Mouse (Mus musculus) midbrain, embryonic 15.5 days (tissue): Measurements from ENCODE around the gene Zfp750. TPM values are rescaled to one million over a fixed set of nuclear protein-coding genes. Genes with fewer than 3 reads are reported as not detected.

Experiments used
- ATAC-seq: fragments of 200-750 bp; cut with Nextera tagmentation; replicated peaks from 2 replicates; pipeline ENCODE4 v1.8.0; 2017; ENCODE audit warnings: moderate TSS enrichment
- H3K27ac ChIP-seq: fragments of 300-500 bp; sonication (generic); 2 replicates; pipeline ENCODE4 v1.5.1; 2015; ENCODE audit warnings: mild to moderate bottlenecking, inconsistent platforms
- H3K27me3 ChIP-seq: fragments of 300-500 bp; sonication (generic); replicated peaks from 2 replicates; pipeline ENCODE4 v1.6.1; 2015; ENCODE audit warnings: inconsistent platforms
- H3K36me3 ChIP-seq: fragments of 300-500 bp; sonication (generic); replicated peaks from 2 replicates; pipeline ENCODE4 v1.6.1; 2015; ENCODE audit warnings: inconsistent platforms
- H3K4me1 ChIP-seq: fragments of 300-500 bp; sonication (generic); 2 replicates; pipeline ENCODE4 v1.6.1; 2015; ENCODE audit warnings: inconsistent platforms
- H3K4me2 ChIP-seq: fragments of 300-500 bp; sonication (generic); 2 replicates; pipeline ENCODE4 v1.6.1; 2015; ENCODE audit warnings: inconsistent platforms, mild to moderate bottlenecking, moderate library complexity
- H3K4me3 ChIP-seq: fragments of 300-500 bp; sonication (generic); 2 replicates; pipeline ENCODE4 v1.5.1; 2015; ENCODE audit warnings: mild to moderate bottlenecking, inconsistent platforms
- H3K9ac ChIP-seq: fragments of 300-500 bp; sonication (generic); 2 replicates; pipeline ENCODE4 v1.6.1; 2015; ENCODE audit warnings: mild to moderate bottlenecking, inconsistent platforms
- H3K9me3 ChIP-seq: fragments of 300-500 bp; sonication (generic); 2 replicates; pipeline ENCODE4 v1.6.1; 2016; ENCODE audit warnings: inconsistent platforms
- WGBS: fragments of 180-500 bp; shearing (Covaris S2); methylation state at CpG from one replicate; pipeline ENCODE4 v1.1.7; 2015; ENCODE audit warnings: mixed read lengths; 5-methylcytosine and 5-hydroxymethylcytosine counted together
- polyA plus RNA-seq: library from polyadenylated mRNA; unstranded; fragments of >200 nt; fragmentation: Nextera tagmentation; extraction: Ambion mirVana; gene quantifications from 2 replicates; pipeline ENCODE4 v1.2.1, GENCODE M21; 2015

The Zfp750 gene
- polyA plus RNA-seq, 1 experiment from 2014 or later, result 0.84 TPM

GRCm38 (mm10) chr11:121549843-121550647 lies 30.9 kb upstream of the Zfp750 start:
- H3K27ac ChIP-seq, result peak overlapping the region; percentile 51
- 51% methylated on average over 17 of the region's 17 CpGs for WGBS
- H3K36me3 ChIP-seq, result no peaks in the 10 kb centered on the region

DNA sequence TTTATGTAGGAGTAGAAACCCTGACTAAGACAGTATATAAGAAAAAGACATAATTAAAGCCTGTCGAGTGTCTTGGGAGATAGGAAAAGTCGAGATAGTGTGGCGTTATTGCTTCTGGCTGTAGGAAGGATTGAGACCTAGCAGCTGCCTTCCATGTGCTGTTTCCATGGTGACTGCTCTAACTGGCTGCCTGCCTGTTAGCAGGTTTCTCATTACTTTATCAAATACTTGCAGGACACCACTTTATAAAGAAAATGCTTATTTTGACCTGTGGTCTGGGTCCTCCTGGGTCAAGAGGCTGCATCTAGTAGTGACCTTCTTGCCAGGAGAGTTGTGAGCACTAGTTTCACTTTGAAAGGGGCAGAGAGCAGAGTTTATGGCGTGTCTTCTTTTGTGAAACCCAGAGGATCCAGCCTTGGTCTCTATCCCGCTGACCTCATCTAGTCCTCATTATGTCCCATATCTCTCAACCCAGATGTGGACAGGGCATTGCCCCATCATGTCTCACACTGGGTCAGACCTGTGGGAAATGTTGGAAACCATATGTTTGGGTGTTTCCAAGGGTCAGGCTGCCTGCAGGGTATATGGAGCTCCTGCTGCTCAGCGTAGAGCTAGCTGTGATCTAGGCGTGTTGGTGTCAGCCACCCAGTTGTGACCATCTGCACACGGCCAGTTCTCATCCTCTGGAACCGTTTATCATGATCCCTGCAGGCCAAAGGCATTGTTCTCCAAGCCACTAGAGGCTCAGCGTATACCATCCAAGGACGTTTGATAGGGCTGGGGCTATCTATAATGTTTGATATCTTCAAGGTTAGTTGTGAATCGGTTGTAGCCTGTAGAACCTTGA lies 30.1 kb upstream of the Zfp750 start:
- no peaks in the 10 kb centered on the region for H3K27me3 ChIP-seq
- H3K4me2 ChIP-seq, result no peak overlapping the region
- no peak overlapping the region for H3K9ac ChIP-seq
- no peak overlapping the region for H3K4me3 ChIP-seq
- no peaks in the 10 kb centered on the region for H3K9me3 ChIP-seq
- H3K27ac ChIP-seq, result peak overlapping the region; percentile 51
- peak; percentile 72; the same call in 1 of the 2 replicates for ATAC-seq
- no peaks in the 10 kb centered on the region for H3K36me3 ChIP-seq
- WGBS, result 55% methylated on average over 12 of the region's 12 CpGs
- peaks cover 25% of the 10 kb centered on the region for H3K4me1 ChIP-seq

More at GRCm38 (mm10) chr11:121549843-121550647, 30.9 kb upstream of the Zfp750 start:
- ATAC-seq, result peak; percentile 68
- Histone ChIP-seq H3K27me3 (no peaks in the 10 kb centered on the region), H3K4me3 (no peak overlapping the region), H3K9ac (no peak overlapping the region), H3K9me3 (no peaks in the 10 kb centered on the region), H3K4me1 (peaks cover 25% of the 10 kb centered on the region), H3K4me2 (no peak overlapping the region)

DNA sequence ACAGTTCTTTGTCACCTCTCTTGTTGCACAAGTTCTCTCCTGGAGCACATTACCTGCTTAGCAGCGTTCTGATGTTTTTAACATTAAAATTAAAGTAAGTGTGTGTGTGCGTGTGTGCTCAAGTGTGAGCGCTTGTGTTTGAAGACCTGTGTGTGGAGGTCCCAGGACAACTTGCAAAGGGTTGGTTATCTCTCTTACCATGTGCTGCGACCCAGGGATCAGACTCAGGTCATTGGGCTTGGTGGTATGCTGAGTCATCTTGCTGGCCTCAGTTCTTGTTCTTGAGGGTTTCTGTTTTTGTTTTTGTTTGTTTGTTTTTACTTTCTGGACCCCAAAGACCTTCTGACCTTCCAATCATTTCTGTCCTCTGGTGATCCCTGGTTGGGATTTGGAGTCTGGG lies 28.8 kb upstream of the Zfp750 start:
- H3K4me1 ChIP-seq, result peaks cover 25% of the 10 kb centered on the region
- H3K9me3 ChIP-seq, result no peaks in the 10 kb centered on the region
- no peak overlapping the region for H3K9ac ChIP-seq
- no peak overlapping the region for H3K27ac ChIP-seq
- H3K4me2 ChIP-seq, result no peak overlapping the region
- H3K4me3 ChIP-seq, result no peak overlapping the region
- H3K27me3 ChIP-seq, result no peaks in the 10 kb centered on the region
- WGBS, result 93% methylated on average over 4 of the region's 4 CpGs
- ATAC-seq, result no peak
- H3K36me3 ChIP-seq, result 0 out of 2 replicates have a peak, but pooled peaks cover 4% of the 10 kb centered on the region

GRCm38 (mm10) chr11:121547234-121547633 lies 28.1 kb upstream of the Zfp750 start:
- ATAC-seq, result no peak
- Histone ChIP-seq H3K9me3 (no peaks in the 10 kb centered on the region), H3K4me1 (peaks cover 25% of the 10 kb centered on the region), H3K4me2 (no peak overlapping the region), H3K27ac (no peak overlapping the region), H3K9ac (no peak overlapping the region), H3K36me3 (0 out of 2 replicates have a peak, but pooled peaks cover 5% of the 10 kb centered on the region), H3K4me3 (no peak overlapping the region), H3K27me3 (no peaks in the 10 kb centered on the region)
- WGBS, result 95% methylated on average over 5 of the region's 5 CpGs

DNA sequence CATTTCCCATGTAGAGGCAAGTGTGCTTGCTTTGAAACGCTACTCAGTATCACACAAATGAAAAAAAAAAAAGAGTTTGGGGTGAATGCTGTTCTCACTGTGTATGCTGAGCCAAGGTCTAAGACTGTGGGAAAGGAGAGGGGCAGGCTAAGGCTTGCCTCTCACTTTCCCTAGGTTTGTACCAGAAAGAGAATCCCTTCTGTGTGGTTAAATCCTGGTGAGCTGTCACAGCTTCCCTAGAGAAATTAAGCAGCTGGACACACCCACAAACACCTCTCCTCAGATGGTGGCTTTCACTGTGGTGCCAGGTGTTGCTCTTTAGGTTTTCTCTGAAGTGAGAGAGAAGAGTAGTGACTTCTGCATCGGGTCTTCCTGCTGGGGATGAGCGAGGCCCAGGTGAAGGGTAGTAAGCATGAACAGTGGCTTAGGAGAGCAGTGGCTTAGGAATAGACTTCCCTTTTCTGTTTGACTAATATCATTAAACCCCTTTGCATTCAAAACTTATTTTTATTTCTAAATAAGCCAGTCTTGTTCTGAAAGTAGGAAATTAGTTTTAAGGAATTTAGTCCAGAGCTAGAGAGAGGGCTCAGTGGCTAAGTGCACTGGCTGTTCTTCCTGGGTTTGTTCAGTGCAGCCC lies 26.4 kb upstream of the Zfp750 start:
- no peak for ATAC-seq
- Histone ChIP-seq H3K9me3 (no peaks in the 10 kb centered on the region), H3K4me1 (peaks cover 22% of the 10 kb centered on the region), H3K4me2 (no peak overlapping the region), H3K4me3 (no peak overlapping the region), H3K9ac (no peak overlapping the region), H3K36me3 (0 out of 2 replicates have a peak, but pooled peaks cover 5% of the 10 kb centered on the region), H3K27ac (no peak overlapping the region), H3K27me3 (no peaks in the 10 kb centered on the region)
- WGBS, result 93% methylated on average over 3 of the region's 3 CpGs

- Histone ChIP-seq H3K4me1 (peaks cover 15% of the 10 kb centered on the region), H3K9ac (no peak overlapping the region), H3K27ac (no peak overlapping the region), H3K36me3 (0 out of 2 replicates have a peak, but pooled peaks cover 5% of the 10 kb centered on the region), H3K27me3 (no peaks in the 10 kb centered on the region), H3K4me2 (no peak overlapping the region), H3K9me3 (no peaks in the 10 kb centered on the region), H3K4me3 (no peak overlapping the region)
- no peak for ATAC-seq
- 88% methylated on average over 7 of the region's 7 CpGs for whole genome bisulfite sequencing
Observed at GRCm38 (mm10) chr11:121544755-121545397, 25.7 kb upstream of the Zfp750 start.

- H3K27ac ChIP-seq, result no peak overlapping the region
- no peak overlapping the region for H3K4me2 ChIP-seq
- H3K9ac ChIP-seq, result no peak overlapping the region
- no peak overlapping the region for H3K4me3 ChIP-seq
- no peaks in the 10 kb centered on the region for H3K9me3 ChIP-seq
- peaks cover 6% of the 10 kb centered on the region for H3K4me1 ChIP-seq
- WGBS, result 89% methylated on average over 9 of the region's 9 CpGs
- no peak for ATAC-seq
- no peaks in the 10 kb centered on the region for H3K27me3 ChIP-seq
- H3K36me3 ChIP-seq, result 0 out of 2 replicates have a peak, but pooled peaks cover 5% of the 10 kb centered on the region
Observed at GRCm38 (mm10) chr11:121543922-121544321, 24.8 kb upstream of the Zfp750 start.

DNA sequence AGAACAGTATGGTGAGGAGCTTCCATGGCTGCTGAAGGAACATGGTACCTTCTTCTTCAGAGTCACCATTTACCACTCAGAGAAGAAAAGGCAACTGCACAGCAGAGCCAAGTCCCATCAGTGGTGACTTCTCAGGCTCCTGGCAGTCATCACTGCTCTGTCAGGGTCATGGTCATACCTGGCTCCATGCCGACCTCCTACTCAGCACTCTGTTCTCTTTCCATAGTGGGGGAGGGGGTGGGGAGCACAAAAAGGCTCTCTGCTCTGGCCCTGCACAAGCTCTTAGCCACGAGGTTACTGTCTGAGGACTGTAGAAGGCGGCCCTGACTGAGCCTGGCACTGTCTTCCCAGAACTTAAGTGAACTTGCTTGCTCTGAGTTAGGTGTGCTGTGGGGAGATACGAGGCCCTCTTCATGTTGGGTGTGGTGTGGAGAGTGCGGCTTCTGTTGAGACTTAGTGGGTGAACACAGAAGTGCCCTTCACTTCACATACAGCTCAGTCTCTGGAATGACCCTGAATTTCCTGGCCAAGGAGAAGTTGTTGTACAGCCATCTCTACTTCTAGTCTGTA lies 24.2 kb upstream of the Zfp750 start:
- H3K36me3 ChIP-seq, result 0 out of 2 replicates have a peak, but pooled peaks cover 5% of the 10 kb centered on the region
- H3K4me2 ChIP-seq, result no peak overlapping the region
- H3K4me3 ChIP-seq, result no peak overlapping the region
- H3K9ac ChIP-seq, result no peak overlapping the region
- no peaks in the 10 kb centered on the region for H3K9me3 ChIP-seq
- WGBS, result 89% methylated on average over 5 of the region's 5 CpGs
- H3K27me3 ChIP-seq, result no peaks in the 10 kb centered on the region
- peaks cover 3% of the 10 kb centered on the region; the same call in 1 of the 2 replicates for H3K4me1 ChIP-seq
- H3K27ac ChIP-seq, result no peak overlapping the region
- ATAC-seq, result no peak

- H3K4me2 ChIP-seq, result no peak overlapping the region
- H3K36me3 ChIP-seq, result 0 out of 2 replicates have a peak, but pooled peaks cover 5% of the 10 kb centered on the region
- H3K4me3 ChIP-seq, result no peak overlapping the region
- H3K27me3 ChIP-seq, result no peaks in the 10 kb centered on the region
- no peak overlapping the region for H3K27ac ChIP-seq
- H3K4me1 ChIP-seq, result no peaks in the 10 kb centered on the region
- H3K9me3 ChIP-seq, result no peaks in the 10 kb centered on the region
- H3K9ac ChIP-seq, result no peak overlapping the region
- 95% methylated on average over 4 of the region's 4 CpGs for WGBS
- no peak for ATAC-seq
Observed at GRCm38 (mm10) chr11:121542471-121542870, 23.3 kb upstream of the Zfp750 start.

DNA sequence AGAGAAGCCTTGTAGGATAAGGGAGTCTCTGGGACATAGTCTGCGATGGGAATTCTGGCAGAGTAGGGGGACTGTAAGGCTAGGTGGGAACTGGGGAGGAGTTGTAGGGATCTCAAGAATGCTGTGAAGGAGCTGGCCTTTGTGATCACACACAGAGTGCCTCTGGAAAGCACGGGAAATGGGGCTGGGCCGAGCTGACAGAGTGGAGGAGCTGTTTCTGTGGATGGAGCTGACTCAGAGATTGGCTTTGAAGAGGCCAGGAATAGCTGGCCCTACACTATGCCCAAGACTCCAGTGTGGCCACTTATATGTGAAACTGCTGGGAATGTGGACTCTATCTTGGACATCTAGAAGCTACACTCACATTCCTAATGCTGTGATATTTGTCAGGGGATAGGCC lies 17.4 kb upstream of the Zfp750 start:
- no peak for ATAC-seq
- H3K4me1 ChIP-seq, result no peaks in the 10 kb centered on the region
- no peak overlapping the region for H3K4me2 ChIP-seq
- H3K27ac ChIP-seq, result no peak overlapping the region
- H3K9me3 ChIP-seq, result no peaks in the 10 kb centered on the region
- H3K4me3 ChIP-seq, result no peak overlapping the region
- no peaks in the 10 kb centered on the region for H3K27me3 ChIP-seq
- no peaks in the 10 kb centered on the region for H3K36me3 ChIP-seq
- H3K9ac ChIP-seq, result no peak overlapping the region
- WGBS, result 61% methylated on average over 3 of the region's 3 CpGs

DNA sequence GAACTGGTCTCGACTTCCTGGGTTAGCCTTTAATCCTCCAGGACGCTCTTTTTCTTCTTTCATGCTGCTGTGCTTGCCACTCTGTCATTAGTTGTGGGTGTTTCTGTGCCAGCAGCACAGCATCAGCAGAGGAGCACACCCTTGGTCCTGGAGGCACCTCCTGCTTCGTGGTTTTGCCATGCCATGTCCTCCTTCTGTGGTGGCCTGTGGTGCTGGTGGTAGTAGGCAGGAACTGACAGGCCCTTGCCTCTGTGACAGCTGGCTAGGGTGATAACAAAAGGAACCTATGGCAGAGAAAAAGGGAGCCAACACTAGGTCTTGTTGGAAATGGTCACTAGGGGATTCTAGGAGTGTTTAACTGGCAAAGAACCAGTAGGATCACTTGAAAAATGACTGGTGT lies 10.6 kb upstream of the Zfp750 start:
- Histone ChIP-seq H3K9ac (no peak overlapping the region), H3K27me3 (no peaks in the 10 kb centered on the region), H3K9me3 (no peaks in the 10 kb centered on the region), H3K4me3 (no peak overlapping the region), H3K4me2 (no peak overlapping the region), H3K36me3 (no peaks in the 10 kb centered on the region), H3K27ac (no peak overlapping the region), H3K4me1 (no peaks in the 10 kb centered on the region)
- WGBS, result 97% methylated on average over 3 of the region's 3 CpGs
- no peak for ATAC-seq
